Mouse (Mus musculus) brain, embryonic 14.5 days (tissue): Measurements from ENCODE around the gene Mapkapk3.

Experiments used
- CTCF ChIP-seq: fragments of 200-500 bp; IDR thresholded peaks from 2 replicates; pipeline ENCODE4 v1.5.1; 2012; ENCODE audit warnings: inconsistent platforms, mild to moderate bottlenecking, moderate library complexity, borderline replicate concordance; ENCODE audit not compliant: insufficient read depth, insufficient read length; ENCODE audit errors: extremely low read depth
- POLR2A ChIP-seq: fragments of 200-500 bp; IDR thresholded peaks from 2 replicates; pipeline ENCODE4 v1.6.1; 2012; ENCODE audit warnings: mild to moderate bottlenecking, inconsistent platforms, borderline replicate concordance; ENCODE audit not compliant: poor library complexity, insufficient read depth, insufficient read length, severe bottlenecking; ENCODE audit errors: extremely low read depth

DNA sequence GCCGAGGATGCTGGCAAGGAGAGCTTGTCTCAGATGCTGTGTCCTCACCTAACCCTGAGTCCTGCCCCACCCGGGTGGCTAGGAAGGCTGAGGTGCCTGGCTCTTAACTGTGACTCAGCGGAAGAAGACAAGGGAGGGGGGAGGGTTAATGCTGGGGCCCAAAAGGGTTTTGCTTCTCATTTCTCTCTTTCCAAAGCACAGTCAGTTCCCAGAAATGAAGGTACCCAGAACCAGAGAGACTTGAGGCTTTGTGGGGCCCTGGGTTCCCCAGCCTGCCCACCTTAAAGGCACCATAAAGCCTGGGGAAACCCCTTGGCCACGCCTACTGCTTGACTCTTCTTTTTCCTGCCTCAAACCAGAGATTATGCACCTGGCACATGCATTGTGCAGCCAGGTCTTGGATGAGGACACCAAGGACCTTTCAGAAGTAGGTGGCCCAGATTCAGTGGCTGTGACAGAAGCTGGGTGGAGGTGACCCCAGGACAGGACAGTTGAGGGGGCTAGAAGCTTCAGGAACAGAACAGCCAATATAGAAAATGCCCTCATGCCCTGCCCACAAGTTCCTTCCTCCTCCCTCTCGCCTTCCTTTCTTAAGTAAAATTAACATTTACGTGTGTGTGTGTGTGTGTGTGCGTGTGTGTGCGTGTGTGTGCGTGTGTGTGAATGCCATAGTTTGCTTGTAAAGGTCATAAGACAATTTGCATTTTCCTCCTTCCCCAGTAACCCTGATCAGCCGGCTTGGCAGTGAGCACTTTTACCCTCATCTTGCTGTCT is 23.3 kb upstream of the Mapkapk3 start:
- TF ChIP-seq CTCF (no peak), POLR2A (no peak)
